Mouse (Mus musculus) cerebellum, adult 11 months (tissue): Measurements from ENCODE around the gene Cluh.

Experiments used
- DNase-seq: peaks from one replicate; pipeline ENCODE4 v3.0.0; 2022

Gene Cluh

GRCm38 (mm10) chr11:74649647-74650551 is 604 bp downstream of the Cluh start:
- DNase-seq, result peak; percentile 51

DNA sequence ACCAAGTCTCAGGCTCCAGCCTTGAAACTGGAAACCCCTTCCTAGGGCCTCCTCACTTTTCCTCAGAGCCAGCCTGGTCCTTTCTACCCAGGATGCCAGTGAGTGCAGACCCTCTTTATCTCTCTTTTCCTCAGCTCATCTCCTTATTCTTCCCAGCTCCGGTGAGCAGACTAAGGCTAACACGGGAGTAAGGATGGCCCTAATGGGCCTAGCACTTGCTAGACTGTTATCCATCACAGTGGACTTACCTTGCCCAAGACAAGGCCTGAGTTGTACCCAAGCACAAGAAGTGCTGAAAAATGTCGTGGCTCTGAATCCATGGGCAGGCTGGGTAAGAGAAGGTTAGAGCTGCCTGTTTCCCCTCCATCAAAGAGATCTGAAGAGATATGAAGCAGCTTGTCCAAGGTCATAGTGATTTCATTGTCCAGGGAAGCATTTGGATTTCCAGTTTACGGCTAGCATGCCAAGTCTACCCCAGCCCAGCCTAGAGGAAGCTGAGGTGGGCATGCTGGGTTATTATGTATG is 1.3 kb downstream of the Cluh start:
- DNase-seq, result no peak

- DNase-seq, result peak; percentile 39
These were observed 3.5 kb downstream of the Cluh start for GRCm38 (mm10) chr11:74652791-74653191.

GRCm38 (mm10) chr11:74653385-74653784 is 4.1 kb downstream of the Cluh start:
- no peak for DNase-seq

DNA sequence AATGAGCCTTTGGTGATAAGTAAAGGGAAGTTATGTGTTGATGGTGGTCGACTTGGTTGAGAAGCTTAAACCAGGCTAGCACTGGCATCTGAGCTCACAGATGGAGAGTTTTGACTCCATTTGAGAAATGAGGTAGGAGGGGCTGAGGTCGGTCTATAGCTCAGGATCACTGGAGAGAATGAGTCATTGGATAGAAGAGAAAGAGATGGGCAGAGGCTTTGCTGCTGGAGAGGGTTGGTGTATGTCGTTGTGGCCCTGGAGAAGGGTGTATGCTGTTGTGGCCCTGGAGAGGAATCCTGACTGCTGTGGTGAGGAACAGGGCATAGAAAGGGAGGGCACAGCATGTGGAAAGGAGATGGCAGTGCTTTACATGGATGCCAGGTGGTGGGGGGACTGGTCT is 6.6 kb downstream of the Cluh start:
- DNase-seq, result no peak

DNA sequence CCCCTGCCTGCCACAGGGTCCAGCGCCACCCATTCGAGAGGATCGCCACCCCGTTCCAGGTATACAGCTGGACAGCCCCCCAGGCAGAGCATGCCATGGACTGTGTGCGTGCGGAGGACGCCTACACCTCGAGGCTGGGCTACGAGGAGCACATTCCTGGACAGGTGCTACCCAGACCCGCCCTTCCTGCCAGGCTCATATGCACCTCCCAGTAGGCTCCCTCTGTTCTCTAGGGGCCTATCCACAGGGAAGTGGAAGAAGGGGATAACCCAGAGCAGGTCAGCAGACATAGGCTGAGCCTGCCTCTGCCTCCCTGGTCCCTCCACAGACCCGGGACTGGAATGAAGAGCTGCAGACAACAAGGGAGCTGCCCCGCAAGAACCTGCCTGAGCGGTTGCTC is 11.0 kb downstream of the Cluh start:
- no peak for DNase-seq

GRCm38 (mm10) chr11:74661641-74662040 is 12.3 kb downstream of the Cluh start:
- DNase-seq, result no peak

GRCm38 (mm10) chr11:74662221-74662620 is 12.9 kb downstream of the Cluh start:
- DNase-seq, result no peak

- DNase-seq, result no peak
These were observed 15.0 kb downstream of the Cluh start for GRCm38 (mm10) chr11:74664279-74664678.

DNA sequence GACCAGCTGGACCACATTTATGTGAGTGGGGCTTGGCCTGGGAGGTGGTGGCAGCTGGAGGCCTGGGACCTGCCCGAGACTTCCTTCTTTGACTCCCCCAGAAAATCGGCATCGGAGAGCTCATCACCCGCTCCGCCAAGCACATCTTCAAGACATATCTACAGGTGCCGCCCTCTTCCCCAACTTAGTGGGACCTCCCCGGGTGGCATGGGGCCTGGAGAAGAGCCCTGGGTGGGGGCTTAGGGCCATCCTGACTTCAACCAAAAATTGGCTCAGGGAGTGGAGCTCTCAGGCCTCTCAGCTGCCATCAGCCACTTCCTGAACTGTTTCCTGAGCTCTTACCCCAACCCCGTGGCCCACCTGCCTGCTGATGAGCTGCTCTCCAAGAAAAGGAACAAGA is 15.6 kb downstream of the Cluh start:
- DNase-seq, result no peak

- no peak for DNase-seq
These were observed 16.5 kb downstream of the Cluh start for GRCm38 (mm10) chr11:74665631-74666283.

DNA sequence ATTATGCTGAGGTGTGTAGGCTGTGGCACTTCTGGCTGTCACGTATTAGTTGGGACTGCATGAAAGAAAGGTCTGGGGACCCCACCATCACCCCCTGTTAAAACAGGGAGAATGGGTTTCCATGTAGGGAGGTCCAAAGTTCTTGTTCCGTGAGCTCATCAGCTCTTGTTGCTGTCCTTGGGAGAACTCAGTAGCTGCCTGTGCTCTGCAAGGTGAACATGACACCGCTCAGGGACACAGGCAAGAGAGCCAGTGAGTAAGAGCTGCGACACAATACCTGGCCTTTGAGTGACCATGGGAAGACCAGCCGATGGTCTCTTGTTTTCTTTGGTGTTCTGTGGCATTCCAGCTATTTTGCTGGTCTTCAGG is 17.0 kb downstream of the Cluh start:
- no peak for DNase-seq

- no peak for DNase-seq
These were observed 17.7 kb downstream of the Cluh start for GRCm38 (mm10) chr11:74666776-74667581.

GRCm38 (mm10) chr11:74667582-74668010 is 18.3 kb downstream of the Cluh start:
- no peak for DNase-seq

- DNase-seq, result no peak
These were observed 19.2 kb downstream of the Cluh start for GRCm38 (mm10) chr11:74668466-74668865.

- DNase-seq, result no peak
These were observed 19.7 kb downstream of the Cluh start for GRCm38 (mm10) chr11:74668971-74669370.

GRCm38 (mm10) chr11:74670151-74670550 is 20.9 kb downstream of the Cluh start:
- DNase-seq, result no peak

- no peak for DNase-seq
These were observed 21.7 kb downstream of the Cluh start for GRCm38 (mm10) chr11:74671013-74671412.

- DNase-seq, result no peak
These were observed 22.5 kb downstream of the Cluh start for GRCm38 (mm10) chr11:74671839-74672238.

- no peak for DNase-seq
These were observed 23.7 kb downstream of the Cluh start for GRCm38 (mm10) chr11:74672901-74673513.

DNA sequence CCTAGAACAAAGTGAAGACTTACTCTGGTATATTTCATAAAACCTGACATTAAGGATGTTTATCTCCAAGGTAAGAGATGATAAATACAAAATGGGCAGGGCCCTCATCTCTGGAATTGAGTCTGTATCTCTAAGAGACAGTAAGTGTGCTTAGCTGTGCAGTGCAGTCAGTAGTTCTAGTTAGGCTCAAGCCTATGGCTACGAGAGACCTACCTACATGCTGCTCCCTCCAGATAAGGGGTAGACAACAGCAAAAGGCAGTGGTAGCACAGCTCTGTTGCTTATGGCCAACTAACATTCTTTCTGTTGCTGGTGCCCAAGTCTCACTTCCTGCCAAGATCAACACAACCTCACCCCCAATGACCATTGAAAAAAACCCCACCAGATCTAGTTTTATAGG is 24.3 kb downstream of the Cluh start:
- DNase-seq, result no peak

DNA sequence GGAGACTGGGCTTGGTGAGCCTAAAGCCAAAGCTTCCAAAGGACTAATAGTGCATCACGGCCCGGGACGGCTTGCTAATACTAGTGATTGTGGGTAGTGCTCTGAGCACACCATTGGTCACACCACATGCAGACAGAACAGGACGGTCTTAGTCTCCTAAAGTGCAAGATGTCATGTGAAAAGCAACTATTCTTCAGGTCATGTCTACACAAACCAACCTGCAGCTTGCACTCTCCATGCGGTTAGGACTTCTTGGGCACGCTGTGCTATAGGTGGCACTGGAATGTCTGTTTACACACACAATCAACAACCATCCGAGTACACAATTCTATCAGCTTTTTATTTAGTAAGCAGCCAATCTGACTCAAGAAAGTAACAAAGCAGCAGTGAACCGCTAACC is 25.4 kb downstream of the Cluh start:
- DNase-seq, result no peak

DNA sequence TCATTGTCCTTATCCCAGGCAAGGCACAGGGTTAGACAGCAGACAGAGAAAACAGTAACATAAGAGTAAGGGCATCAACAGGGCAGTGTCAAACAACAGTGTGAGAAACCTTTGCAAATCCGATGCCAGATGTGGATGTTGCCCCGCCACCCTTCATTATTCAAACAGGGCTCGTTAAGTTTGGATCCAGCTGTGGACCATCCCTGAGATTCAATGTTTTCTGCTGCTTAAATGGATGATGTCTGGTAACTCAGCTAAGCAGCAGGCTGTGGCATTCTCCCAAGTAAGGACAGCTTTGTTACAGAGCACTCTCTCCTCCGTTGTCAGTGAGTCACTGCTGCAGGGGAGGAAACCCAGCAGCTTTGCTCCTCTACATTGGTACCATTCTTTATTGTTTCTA is 25.9 kb downstream of the Cluh start:
- no peak for DNase-seq
